Mouse (Mus musculus): ENCODE data around the gene Ccdc167. TPM values are rescaled to one million over a fixed set of nuclear protein-coding genes. Genes with fewer than 3 reads are reported as not detected.

The Ccdc167 gene
- total RNA-seq (2022) = 10 to 100 TPM; 17.0 to 25.2 (median 23.1) TPM

- DNase-seq (ENCODE audit: low spot score in 2 of 2) = peak; percentile 96 to 98
Measured at GRCm38 (mm10) chr17:29716732-29717445, at the start of gene Ccdc167. Gene Ccdc167 (minus strand): TSS chr17:29717044.

GRCm38 (mm10) chr17:29765380-29765779 is 48.5 kb upstream of the Ccdc167 start:
- DNase-seq (ENCODE audit: low spot score in 2 of 2) = no peak

- peak in 1 of 2 experiments; percentile 26 for DNase-seq (ENCODE audit: low spot score in 2 of 2)
Measured at GRCm38 (mm10) chr17:29762551-29762950, 45.7 kb upstream of the Ccdc167 start.

GRCm38 (mm10) chr17:29761938-29762337 is 45.1 kb upstream of the Ccdc167 start:
- DNase-seq (ENCODE audit: low spot score in 2 of 2) = no peak

GRCm38 (mm10) chr17:29760404-29761375 is 43.8 kb upstream of the Ccdc167 start:
- DNase-seq (ENCODE audit: low spot score in 2 of 2) = no peak

GRCm38 (mm10) chr17:29759963-29760362 is 43.1 kb upstream of the Ccdc167 start:
- peak in 1 of 2 experiments; percentile 32 for DNase-seq (ENCODE audit: low spot score in 2 of 2)

- DNase-seq (ENCODE audit: low spot score in 2 of 2) = no peak
Measured at GRCm38 (mm10) chr17:29756381-29756780, 39.5 kb upstream of the Ccdc167 start.

- no peak for DNase-seq (ENCODE audit: low spot score in 2 of 2)
Measured at GRCm38 (mm10) chr17:29754510-29754909, 37.7 kb upstream of the Ccdc167 start.

GRCm38 (mm10) chr17:29747466-29747865 is 30.6 kb upstream of the Ccdc167 start:
- no peak for DNase-seq (ENCODE audit: low spot score in 2 of 2)

- peak; percentile 55 to 61 for DNase-seq (ENCODE audit: low spot score in 2 of 2)
Measured at GRCm38 (mm10) chr17:29737849-29738804, 21.3 kb upstream of the Ccdc167 start.

- DNase-seq (ENCODE audit: low spot score in 2 of 2) = no peak
Measured at GRCm38 (mm10) chr17:29736448-29737014, 19.7 kb upstream of the Ccdc167 start.

GRCm38 (mm10) chr17:29732522-29732921 is 15.7 kb upstream of the Ccdc167 start:
- DNase-seq (ENCODE audit: low spot score in 2 of 2) = no peak

- DNase-seq (ENCODE audit: low spot score in 2 of 2) = peak in 1 of 2 experiments; percentile 63
Measured at GRCm38 (mm10) chr17:29731953-29732325, 15.1 kb upstream of the Ccdc167 start.

GRCm38 (mm10) chr17:29731266-29731952 is 14.6 kb upstream of the Ccdc167 start:
- DNase-seq (ENCODE audit: low spot score in 2 of 2) = no peak

GRCm38 (mm10) chr17:29730510-29731265 is 13.8 kb upstream of the Ccdc167 start:
- DNase-seq (ENCODE audit: low spot score in 2 of 2) = no peak

- DNase-seq (ENCODE audit: low spot score in 2 of 2) = no peak
Measured at GRCm38 (mm10) chr17:29728082-29728481, 11.2 kb upstream of the Ccdc167 start.

- no peak for DNase-seq (ENCODE audit: low spot score in 2 of 2)
Measured at GRCm38 (mm10) chr17:29725027-29725620, 8.3 kb upstream of the Ccdc167 start.

- no peak for DNase-seq (ENCODE audit: low spot score in 2 of 2)
Measured at GRCm38 (mm10) chr17:29724610-29725009, 7.8 kb upstream of the Ccdc167 start.
